Mouse (Mus musculus): ENCODE measurements around the gene Fam149a.
"Not testable (repeated sequence)": the region's sequence is repeated elsewhere in the genome, so short reads cannot be mapped to it uniquely, and the experiment has no call there.

Fam149a gene

DNA sequence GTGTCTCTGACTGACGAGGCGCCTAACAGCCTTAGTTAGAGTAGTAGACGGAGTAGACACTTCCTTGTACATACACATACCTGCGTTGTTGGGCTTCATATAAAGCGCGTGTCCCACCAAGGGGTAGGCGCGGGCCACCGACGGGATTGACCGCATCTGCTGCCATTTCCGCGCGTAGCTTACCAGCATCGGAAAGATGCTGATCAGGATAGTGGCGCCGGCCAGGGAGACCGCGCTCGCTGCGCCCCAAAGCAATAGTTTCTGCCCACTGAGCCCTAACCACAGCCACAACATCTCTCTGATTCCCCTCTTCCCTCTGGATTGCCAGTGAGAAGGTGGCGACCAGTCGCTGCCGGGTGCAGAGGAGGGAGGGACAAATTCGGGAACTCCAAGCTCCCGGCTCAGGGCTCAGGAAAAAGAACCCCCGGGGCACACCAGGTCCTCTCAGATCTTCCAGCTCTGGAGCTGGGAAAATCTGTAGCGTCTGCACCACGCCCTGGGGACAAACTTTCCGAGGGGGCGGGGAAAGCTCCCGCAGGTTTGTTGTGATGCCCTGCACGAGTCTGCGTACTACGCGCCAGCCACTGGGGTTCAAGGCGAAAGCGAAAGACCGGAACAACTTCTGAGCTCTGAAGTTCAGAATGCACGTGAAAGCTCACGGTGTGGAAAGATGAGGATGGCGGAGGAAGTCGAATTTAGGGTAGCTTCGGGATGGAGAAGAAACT is 49.2 kb downstream of the Fam149a start, which contains the start of gene Cyp4v3:
Cyp4v3 (minus strand) TSS at position 532 of the 725 bp plus-strand sequence.
- peak; percentile 58 for DNase-seq (ENCODE audit: low spot score)

DNA sequence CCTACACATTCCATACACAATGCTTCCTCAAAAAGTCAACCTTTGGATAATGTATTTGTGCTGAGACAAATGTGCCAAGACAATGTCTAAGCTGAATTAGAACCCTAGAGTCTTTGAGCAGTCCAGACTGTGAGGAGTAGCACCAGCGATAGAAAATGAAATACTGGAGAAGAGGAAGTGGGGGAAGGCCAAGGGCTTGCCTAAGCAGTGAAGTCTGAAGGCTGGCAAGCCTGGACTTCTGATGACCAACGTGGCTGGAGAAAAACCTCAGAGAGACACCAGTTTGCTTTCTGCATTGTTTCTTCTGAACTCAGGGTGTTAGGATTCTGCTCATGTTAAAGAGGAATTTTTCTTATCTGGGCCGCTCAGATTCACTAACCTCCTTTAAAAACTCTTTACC is 51.2 kb downstream of the Fam149a start:
- no peak for DNase-seq (ENCODE audit: low spot score)

DNA sequence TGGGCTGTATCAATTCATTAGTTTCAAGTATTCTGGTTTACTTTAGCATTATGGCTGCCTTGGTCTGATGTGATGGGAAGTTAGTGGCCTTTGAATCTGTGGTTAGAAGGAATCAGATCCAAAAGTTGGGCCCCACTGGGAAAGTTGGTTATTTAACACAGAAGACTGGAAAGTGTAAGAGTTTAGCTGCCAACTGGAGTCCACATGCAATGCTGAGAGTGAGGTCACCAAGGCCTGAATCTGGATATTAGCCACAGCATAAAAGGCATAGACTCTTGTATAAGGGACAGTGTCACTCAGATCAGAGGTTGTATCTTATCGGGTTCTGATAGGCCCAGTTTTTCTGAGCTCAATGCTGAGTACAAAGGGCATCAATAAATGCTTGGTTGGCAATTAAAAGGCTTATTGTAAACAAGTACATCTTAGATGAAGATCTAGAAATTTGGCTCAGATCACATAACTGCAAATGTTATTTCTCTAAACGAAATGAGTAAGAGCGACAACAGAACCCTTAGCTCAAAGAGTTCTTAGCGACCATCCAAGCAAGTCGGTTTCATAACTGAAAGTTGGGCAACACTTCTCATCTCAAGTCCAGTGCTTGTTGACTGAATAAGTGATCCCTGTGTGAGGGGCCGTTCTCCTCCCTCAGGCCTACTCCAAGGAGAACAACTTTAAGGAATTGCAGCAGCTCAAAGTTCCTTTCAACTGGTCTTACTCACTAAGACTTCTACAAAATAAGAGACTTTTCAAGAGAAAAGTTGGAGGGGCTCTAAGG is 52.7 kb downstream of the Fam149a start:
- no peak for DNase-seq (ENCODE audit: low spot score)

DNA sequence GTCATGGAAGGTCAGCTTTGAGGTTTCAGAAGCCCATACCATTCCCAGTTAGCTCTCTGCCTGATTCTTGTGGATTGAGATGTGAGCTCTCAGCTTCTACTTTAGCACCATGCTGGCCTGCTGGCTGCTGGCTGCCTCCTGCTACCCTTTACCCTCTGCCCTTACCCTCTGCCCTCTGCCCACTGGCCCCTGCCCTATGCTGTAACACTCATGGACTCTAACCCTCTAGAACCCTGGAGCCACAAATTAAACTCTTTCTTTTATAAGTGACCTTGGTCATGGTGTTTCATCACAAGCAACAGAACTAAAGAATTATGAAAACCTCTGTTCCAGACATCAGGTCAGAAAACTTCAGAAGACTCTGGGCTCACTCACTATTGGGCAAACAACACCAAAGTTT is 55.0 kb downstream of the Fam149a start:
- not testable (repeated sequence) for DNase-seq (ENCODE audit: low spot score)

DNA sequence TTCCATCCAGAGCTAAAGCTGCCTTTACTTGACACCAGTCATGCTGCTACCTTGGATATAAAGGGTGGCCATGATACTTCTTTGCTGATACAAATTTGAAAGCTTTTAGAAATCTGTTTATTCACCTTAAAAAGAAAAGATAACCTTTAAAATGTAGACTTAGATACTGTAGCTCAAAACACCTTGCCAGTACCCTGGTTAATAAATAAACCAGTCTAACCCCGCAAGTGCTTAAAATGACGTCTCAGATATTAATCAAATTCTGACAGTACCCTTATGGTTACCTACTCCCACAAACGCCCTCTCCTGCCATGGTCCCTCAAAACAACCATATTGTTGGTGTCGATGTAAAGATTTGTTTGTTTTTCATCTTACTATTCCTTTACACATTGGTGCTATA is 57.9 kb downstream of the Fam149a start:
- no peak for DNase-seq (ENCODE audit: low spot score)

DNA sequence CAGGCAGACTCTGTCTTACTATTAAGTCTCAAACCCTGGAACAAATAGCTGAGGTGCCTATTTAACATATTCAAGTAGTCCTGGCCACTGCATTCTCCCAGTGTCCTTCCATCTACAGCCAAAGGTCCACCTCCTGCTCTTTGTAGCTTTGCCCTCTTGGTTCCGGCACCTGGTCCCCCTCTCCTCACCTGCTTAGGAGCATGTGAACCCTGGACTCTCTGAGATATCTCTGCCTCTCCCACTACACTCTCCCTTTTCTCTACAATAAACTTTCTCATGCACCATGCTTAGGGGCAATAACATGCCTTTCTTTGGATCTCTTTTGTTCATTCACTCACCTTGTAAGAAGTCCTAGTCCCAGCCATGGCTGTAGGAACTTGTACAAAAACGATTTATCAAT is 60.7 kb downstream of the Fam149a start:
- DNase-seq (ENCODE audit: low spot score): no peak

DNA sequence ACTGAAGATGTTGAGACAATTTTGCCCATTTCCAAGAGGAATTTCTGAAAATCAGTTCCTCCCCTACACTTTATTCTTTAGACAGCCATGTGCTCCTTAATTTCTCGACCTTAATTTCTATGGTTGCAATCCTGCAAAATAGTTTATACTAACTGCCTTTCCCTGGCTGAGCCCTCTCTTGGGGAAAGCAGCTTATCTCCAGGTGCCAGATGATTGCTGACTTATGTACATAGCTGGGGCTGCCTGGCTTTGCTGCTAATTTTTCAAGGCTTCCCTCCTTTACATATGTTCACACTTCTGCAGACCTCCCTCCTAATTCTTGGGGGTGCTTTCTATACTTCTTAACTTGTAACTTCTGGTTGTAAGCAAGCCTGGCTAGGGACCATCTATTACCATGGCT is 61.2 kb downstream of the Fam149a start:
- no peak for DNase-seq (ENCODE audit: low spot score)

DNA sequence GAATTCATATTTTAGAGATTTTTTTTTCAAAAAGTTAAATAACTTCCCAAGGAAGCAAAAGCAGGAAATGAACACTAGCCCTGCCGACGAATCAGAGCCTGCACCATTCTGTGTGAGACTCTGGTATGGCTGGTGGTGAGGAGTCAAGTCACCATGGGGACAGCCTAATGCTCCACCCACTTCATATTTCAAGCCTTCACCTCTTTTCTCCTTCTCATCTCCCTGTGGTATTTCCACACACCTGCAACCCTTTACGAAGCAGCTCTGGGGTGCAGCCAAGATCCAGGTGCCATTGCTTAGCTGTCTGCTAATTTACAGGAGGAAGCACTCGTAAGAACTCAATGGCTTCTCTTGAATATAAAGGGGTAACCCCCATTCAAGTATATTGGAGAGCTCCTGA is 71.1 kb downstream of the Fam149a start:
- no peak for DNase-seq (ENCODE audit: low spot score)

DNA sequence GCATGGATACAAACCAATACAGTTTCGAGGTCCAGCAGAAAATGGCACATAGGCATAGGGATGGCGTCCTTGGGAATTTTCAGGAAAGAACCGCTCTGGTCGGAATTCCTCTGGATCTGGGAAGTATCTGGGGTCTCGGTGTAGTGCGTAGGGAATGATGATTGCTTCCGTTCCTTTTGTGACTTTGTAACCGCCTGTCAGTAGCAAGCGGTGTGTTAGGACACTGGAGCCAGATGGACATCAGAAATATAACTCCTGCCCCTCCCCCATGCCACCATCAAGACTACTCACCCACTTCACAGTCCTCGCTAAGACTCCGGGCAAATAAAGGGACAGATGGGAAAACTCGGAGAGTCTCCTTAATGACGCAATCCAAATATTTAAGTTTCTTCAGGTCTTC is 73.7 kb downstream of the Fam149a start, which contains the start of gene Gm45753:
Gm45753 (minus strand) TSS at position 101 of the 400 bp plus-strand sequence.
- DNase-seq (ENCODE audit: low spot score): no peak

DNA sequence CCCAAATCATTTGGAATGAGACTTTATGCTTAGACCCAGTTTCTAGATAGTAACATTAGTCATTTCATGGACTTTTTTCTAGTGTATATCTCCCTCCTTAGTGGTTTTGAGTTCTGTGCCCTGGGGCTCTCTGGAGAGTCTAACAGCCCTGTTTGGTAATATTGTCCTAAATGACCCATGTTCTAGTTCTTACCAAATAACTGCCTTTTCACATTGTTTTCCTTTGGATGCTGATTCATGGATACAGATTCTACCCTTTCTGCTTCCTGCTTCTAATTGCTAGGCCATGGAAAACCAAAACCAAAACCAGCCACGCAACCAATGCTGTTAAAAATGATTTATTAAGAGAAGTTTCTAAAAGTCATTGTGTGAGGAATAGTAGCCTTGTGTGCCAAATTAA is 76.6 kb downstream of the Fam149a start:
- DNase-seq (ENCODE audit: low spot score): no peak

DNA sequence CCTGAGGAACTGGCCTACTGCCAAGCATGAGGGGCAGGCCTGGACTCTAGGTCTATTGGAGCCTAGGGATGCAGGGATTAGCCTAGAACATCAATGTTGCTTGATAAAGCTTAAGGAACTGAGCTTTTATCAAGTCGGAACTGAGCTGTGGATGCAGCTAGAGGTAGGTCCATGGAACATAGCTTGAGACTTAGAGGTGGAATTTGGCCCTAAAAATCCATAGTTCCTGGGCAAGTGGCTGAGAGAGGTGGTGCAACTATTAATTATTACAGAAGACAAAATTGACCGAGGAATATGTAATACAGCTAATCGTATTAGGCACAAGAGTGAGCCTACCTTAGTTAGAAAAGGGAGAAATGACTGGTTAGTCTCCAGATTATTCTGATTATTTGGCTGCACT is 77.7 kb downstream of the Fam149a start:
- DNase-seq (ENCODE audit: low spot score): no peak

DNA sequence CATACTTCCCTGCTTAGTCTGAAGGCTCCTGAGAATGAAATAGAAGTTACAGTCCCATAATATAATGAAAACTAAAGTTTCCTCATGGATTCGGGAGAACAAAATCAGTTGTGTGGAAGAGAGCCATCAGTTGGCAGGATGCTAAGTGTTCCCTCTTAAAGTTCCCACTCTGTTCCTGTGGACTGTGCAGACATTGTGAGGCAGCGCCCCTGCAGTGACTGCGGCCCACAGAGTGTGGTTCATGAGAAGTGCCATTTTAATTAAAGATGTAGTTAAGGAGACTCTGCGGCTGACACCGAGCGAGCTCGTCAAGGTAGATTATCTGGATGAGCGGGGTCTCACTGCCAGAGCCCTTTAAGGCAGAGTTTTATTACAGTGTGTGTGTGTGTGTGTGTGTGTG is 79.7 kb downstream of the Fam149a start:
- DNase-seq (ENCODE audit: low spot score): no peak

DNA sequence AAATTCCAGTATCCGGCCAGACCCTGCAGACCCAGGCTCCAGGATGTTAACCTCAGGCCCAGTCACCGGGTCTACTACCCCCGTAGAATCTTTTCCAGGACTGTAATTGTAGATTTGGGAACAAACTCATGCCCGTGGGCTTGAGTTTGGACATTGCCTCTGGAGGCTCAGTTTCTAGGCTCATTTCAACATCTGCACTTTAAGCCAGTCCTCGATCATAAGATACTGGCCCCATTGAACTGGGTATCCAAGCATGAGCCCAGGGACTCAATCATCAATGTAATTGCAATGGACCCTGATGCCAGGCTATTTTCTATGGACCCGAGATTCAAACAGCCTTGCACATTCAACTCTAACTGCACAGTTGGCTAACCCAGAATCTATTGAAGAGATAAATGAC is 86.8 kb downstream of the Fam149a start:
- DNase-seq (ENCODE audit: low spot score): no peak

DNA sequence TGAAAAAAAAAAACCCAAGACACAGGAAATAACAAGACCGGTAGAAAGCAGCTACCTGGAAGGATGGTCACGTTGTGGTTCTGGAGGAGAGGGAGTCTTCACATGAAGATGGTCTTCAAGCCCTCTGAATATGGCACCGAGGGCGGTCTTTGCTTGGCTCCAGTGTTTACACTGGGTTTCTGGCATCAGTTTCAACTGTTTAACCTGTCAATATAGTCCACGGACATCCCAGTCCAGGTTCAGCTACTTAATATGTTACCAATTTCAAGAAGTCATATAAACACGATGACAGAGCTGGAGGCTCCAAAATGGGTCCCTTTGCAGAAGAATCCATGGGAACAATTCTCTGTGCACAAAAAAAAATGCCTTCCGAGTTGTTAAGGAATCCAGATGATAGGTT is 87.4 kb downstream of the Fam149a start, which contains the start of gene Klkb1:
Klkb1 (minus strand) TSS at position 173 of the 400 bp plus-strand sequence.
- DNase-seq (ENCODE audit: low spot score): no peak

DNA sequence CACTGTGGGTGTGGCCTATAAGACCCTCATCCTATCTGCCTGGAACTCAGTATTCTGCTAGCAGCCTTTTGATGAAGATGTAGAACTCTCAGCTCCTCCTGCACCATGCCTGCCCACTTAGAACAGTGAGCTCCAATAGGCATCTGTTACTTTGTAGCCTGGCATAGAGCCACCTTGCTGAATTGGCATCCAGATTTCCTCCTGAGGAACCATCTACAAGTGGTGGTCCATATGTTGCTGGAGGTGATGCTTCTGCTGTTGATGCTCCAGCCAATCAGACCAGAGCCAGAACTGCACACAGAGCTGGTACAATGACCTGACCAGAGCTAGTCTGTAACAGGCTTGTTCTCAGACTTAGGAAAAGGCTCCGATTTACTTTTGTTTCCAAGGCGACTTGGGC is 90.3 kb downstream of the Fam149a start:
- DNase-seq (ENCODE audit: low spot score): no peak
